Mouse (Mus musculus) bone marrow, adult 2 months (tissue): ENCODE measurements around the gene Ube2k.

Experiments used
- CTCF ChIP-seq: fragments of 200-500 bp; IDR thresholded peaks from 2 replicates; pipeline ENCODE4 v1.5.1; 2011; ENCODE audit warnings: low read length, control low read depth; ENCODE audit not compliant: control insufficient read depth, insufficient read depth
- POLR2A ChIP-seq: fragments of 200-500 bp; IDR thresholded peaks from 2 replicates; pipeline ENCODE4 v1.6.1; 2011; ENCODE audit warnings: low read depth, mild to moderate bottlenecking, control low read depth, low read length, borderline replicate concordance; ENCODE audit not compliant: control insufficient read depth

DNA sequence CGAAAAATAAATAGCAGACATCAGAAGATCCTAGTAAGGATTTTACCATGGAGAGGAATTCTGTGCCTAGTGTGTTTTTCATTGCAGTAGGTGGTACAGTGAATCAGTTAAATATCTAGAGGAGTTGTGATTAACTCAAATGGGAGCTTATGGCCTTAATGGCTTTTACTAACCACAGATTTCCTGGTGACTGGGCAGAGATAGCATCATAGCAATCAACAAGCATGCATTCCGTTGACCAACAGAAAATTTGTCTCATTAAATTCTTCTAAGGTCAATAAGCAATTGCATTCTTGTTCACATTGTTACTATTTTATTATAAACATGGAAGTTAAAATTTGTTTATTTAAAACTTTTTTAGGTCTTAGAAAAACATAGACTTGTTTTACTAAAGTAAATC is 28.5 kb downstream of the Ube2k start:
- TF ChIP-seq CTCF (no peak), POLR2A (no peak)
